Mouse (Mus musculus): Measurements from ENCODE around the gene Gp1bb.

Gene Gp1bb

DNA sequence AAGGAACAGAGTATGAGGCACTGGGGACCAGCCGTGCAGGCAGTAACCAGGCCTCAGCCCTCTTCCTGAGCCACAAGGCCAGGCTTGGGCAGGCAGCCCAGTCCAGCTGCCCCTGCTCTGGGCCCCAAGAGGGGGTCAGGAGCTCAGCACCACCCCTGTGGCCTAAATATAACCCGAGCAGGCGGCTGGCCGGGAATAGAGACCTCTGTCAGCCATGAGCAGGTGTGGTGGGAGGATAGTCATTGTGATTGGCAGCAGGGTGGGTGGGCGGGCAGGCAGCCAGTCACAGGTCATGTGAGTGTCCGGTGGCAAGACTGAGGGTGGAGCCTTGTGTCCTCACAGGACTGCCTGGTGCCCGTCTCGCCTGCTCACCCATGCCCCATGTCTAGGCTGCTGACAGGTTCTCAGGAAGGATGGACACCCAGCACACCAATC lies 17.9 kb downstream of the Gp1bb start:
- no peak for DNase-seq (ENCODE audit: low spot score in 2 of 2)

DNA sequence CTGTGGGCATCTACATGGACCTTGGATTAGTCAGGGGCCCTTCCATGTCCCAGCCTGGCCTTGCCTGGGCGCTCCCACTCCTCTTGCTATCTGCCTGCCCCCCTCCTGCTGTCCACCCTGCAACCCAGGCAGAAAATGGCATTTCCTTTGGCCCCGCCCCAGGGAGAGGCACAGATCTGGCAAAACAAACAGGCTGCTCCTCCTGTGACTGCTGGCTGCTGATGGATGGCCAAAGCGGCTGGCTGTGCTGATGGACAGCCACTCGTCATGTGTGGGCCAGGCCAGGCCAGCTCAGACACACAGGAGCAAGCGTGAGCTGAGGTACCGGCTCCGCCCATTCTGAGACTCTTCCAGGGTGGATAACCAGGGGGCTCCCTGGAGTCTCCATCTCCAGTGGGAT lies 20.8 kb downstream of the Gp1bb start:
- no peak for DNase-seq (ENCODE audit: low spot score in 2 of 2)

DNA sequence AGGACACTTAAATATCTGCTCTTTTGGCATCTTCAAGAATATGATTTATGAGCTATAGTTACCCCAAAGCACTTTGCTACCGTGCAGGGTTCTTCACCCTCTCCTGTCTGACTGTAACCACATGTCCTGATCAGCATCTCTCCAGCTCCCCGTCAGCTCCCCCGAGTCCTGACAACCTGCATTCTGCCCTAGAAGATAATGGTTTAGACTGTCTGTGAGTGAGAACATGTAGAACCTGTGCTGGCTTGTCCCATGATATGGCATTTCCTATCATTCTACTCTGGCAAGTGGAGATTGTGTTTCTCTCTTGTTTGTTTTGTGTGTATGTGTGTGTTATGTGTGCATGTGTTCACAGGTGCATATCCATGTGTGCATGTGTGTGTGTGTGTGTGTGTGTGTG lies 24.2 kb downstream of the Gp1bb start:
- DNase-seq (ENCODE audit: low spot score in 2 of 2): no peak

DNA sequence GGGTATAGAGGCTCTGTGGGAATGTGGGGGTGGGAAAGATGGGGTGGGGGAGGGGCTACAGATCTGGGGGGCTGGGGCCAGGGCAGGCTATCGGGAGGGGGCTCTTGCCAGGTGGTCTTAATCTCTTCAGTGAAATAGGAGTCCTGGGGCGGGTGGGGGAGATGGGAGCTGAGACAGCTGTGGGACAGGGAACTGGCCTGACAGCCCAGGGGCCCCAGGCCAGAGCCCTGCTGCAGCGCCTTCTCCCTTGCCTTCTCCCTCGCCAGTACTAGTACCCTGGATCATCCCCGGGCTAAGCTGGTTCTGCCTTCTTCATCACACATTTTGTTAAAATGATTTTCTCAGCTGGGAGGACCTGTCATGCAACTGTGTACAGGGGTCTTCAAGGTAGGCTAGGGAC lies 25.9 kb downstream of the Gp1bb start:
- DNase-seq (ENCODE audit: low spot score in 2 of 2): no peak

DNA sequence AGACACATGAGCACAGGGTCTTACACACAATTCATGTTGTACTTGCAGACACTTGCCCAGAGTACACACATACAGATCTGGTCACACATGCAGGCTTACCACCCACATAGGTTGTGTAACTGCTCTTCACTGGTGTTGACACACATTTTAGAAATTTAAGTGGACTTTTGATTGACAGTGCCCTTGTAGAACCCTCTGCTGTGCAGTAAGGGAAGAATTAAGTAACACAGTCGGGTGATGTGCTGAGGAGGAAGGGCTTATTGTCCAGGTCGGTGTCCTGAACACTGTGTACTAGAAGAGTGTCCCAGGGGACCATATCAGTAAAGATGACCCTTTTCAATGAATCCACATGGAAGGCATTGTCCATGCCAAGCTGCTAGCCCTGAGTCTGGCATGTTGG lies 28.3 kb downstream of the Gp1bb start:
- DNase-seq (ENCODE audit: low spot score in 2 of 2): no peak

DNA sequence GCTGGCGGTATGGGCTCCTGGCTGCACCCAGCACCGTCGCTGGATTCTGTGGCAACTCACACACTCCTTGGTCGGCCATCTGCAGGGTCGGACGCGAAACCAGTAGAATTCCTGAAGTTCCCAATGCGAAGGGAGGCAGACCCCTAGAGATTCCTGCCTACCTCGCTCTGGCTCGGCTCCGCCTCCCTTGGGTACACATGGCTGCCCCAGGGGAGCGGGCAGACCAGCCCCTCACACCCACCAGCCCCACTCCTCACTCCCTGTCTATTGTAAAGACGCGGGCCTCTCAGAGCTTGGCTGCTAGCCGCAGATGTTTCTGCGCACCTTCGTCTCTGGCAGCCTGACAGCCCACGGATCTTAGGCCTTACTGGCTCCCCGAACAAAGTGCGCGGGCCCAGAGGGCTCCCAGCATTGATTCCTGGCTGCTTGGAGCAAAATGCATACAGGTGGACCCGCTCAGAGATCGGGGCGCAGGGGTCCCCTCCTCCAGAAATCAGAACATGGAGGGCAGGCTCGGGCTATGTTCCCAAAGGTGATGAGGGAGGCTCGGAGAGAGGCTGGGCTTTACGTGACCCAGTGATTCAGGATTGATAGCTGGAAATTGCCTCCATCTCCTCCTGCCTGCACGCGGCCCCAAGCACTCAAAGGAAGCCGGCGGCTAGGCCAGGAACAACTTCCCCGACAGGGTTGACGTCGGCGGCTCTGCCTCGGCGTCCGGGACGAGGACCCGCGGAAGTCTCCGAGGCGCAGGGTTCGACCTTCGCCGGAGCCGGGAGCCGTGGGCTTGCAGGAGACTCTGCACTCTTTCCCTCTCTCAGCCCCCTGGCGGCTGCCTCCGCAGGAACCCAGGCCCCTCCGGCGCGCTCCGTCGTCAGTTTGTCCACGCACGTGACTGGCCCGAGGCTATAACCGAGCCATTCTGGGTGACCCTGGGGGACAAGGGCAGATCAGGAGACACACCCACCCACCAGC lies 30.9 kb downstream of the Gp1bb start:
- no peak for DNase-seq (ENCODE audit: low spot score in 2 of 2)

DNA sequence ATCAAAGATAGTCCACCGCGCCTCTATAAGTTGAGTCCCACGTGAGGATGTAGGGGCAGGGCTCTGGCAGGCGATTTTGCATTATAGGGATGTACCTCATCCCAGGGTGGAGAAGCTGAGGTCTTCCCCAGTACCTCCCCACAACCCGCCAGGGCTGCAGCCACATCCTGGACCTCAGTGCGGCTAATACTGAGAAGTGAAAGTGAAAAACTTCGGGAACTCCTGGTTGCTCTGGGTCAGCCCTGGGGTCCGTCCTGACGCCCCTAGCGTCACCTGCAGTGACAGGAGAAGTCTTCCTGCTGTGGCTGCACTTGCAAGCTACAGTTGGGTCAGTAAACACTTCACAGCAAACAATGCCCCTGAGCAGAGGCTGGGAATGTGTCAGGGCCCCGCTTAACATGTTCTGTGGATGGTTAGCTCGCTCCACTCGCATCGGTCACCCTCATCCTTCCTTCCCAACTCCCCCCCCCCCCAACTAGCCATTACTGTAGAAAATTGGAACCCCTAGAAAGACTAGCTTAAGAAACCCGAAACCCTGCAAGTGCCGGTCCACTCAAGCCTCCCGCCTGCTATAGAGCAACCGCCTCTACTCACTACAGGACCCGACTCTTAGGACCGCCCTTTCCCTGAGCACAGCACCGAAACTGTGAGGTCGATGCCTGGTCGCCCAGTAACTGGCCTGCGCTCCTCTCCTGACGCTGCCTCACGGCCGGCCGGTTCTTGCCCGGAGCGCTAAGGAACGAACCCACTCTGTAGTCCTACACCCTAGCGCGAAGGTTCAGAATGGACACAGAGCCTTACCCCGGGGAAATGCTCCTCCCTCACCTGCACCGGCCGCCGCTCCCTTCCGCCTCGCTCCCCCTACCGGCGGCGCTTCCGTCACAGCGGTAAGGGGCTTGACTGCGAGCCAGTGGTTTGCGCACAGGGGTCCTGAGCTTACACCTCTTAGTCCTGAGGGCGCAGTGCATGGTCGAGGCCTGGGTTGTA lies 32.1 kb downstream of the Gp1bb start, which contains the start of gene Tbx1:
Gene Tbx1, minus strand, starts transcription at position 868 of the 987 bp plus-strand sequence.
- DNase-seq (ENCODE audit: low spot score in 2 of 2): peak in 1 of 2 experiments; percentile 35

DNA sequence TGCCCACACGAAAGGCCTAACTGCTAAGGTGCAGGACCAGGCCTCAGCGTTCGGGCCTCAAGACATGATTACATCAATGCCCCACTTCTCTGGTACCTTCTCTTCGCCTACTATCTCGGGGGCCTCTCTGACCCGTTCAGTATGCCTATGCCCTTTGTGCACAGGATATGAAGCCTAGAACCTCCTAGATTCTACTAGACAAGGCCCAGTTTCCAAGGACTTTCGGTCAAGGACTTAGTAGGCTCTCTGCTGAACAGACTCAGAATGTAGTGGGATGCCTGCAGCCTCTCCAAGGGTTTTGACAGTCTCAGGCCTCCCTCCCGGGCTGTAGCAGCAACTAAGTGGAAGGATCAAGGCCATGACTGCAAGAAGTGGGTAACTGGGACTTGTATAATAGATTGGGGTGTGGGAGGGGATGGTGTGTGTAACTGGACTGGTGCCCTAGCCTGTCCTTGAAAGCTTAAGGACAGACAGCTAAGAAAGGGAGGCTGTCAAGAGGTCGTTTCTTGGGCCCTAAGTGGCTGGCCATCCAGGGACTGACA lies 33.1 kb downstream of the Gp1bb start:
- DNase-seq (ENCODE audit: low spot score in 2 of 2): no peak

DNA sequence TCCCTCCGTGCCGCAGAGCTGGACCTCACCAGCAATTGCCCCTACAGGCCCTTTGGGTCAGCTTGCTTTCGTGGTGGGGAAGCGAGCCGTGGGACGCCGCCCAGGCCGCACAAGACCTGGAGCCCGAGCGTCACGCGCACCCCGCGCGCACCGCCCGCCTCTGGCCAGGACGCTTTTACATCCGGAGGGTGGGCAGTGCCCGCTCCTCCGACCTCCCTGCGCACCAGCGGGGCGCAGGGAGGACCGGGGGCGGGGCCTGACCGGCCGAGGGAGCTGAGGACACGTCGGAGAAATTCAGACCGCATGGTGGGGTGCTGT lies 33.5 kb downstream of the Gp1bb start:
- no peak for DNase-seq (ENCODE audit: low spot score in 2 of 2)

DNA sequence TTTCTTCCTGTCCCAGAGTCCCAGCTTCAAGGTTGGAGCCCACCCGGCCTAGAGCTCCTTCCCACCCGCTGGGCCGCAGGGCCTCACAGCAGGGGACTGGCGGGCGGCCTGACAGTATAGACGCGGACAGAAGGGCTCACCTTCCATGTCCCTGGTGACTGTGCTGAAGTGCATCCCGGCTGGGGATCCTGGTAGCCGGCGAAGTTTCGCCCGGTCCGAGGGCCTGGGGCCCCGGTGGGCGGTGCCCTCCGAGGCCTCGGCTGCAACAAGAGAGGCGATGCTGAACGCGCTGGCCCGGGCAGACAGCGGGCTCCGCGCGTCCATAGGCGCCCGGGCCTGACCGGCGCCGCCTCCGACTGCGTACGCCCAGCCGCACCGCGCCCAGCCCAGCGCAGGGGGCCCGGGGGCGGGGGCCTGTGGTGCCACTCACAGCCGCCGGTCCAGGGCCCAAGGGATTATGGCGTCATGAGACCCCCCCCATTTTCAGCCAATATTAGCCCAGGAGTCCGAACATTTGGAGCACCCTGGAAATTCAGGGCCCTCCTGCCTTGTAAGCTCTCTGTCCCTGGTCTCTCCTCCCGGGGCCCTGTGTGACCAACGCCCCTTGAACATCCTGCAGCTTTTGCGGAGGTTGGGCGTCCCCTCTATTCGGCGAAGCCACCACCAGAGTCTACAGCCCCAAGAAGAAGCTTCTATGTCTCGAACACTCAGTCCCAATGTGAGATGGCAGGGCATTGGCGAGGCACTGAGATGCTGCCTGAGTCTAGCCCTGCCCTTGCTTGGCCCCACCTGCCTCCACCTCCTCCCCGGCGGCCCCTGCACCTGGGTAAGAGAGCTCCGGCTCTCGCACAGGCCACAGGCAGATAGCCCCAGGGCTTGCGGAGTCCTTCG lies 34.1 kb downstream of the Gp1bb start:
- no peak for DNase-seq (ENCODE audit: low spot score in 2 of 2)

DNA sequence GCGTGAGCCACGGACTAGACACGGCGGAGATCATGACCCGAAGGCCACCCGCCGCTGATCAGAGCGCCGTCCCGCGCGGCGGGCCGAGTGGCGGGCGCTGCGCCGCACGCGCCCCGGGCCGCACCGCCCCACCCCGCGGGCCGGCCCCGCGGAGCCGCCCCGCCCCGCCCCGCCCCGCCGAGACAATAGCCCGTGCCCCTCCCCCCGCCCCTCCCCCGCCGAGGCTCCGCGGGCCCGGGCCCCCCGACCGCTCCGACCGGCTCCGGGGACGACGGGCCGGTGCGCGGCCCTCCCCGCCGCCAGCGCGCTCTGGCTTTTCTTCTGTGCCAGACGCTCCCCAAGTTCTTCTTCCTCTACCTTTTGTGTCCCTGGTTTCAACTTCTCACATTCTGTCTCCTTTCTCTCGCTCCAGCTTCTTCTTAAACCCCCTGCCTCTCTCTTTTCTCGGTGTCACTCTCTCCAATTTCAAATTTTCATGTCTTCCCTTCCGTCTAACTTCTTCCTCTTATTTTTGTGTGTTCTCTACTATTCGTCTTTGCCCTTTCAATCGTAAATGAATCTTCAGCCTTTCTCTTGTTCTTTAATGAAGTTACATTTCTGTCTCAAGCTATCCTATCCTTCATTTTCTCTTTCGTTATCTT lies 35.2 kb downstream of the Gp1bb start:
- no peak for DNase-seq (ENCODE audit: low spot score in 2 of 2)

DNA sequence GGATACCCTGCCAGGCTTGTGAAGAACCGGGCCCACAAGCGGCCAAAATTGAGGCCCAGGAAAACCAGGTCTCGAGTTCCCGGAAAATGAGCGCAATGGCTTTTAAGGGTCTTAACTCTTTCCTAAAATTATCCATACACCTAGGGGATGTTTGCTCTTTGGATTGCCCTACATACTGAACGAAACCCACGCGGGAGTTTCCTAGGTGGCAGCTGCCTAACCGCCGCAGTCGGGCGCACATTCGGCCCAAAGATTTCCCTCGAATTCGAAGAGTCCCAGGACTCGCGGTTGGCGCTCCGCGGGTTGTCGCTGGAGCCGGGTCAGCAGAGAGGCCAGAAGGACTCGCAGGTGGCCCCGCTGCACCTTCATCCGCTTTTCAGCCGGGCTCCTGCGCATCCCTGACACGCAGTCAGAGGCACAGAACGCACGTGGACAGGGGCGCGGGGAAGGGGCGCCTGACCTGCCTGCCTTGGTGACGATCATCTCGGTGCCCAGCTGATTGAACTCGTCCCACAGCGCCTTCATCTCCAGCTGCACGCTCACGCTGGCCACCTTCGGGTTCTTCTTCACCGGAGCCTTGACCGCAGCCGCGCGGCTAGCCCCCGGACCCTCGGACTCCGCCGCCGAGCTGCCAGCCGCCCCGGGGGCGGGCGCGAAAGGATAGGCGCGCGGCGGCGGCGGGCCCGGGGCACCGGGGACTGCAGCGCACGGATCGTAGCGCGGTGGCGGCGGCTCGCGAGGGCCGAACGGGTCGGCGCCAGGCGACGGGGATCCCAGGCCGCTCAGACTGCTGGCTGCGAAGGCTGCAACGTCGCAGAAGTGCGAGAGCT lies 35.9 kb downstream of the Gp1bb start:
- no peak for DNase-seq (ENCODE audit: low spot score in 2 of 2)

DNA sequence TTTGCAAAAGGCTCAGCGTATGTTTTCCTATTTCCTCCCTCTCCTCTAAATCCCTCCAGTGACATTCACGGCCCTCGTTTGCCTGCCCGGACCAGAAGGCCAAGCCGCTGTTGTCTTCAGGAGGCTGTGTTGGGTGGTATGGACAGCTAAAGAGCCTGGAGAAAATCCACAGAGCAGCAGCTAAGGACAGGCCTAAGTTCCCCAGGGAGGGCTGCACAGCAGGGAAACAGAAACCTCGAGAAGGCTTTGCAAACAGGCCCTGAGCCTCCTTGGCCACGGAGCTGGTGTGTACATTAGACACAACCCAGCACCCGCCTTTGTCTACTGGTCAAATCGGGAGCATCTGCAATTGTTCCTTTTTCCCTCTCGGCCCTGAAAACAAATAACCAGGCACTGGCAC lies 36.5 kb downstream of the Gp1bb start:
- no peak for DNase-seq (ENCODE audit: low spot score in 2 of 2)

DNA sequence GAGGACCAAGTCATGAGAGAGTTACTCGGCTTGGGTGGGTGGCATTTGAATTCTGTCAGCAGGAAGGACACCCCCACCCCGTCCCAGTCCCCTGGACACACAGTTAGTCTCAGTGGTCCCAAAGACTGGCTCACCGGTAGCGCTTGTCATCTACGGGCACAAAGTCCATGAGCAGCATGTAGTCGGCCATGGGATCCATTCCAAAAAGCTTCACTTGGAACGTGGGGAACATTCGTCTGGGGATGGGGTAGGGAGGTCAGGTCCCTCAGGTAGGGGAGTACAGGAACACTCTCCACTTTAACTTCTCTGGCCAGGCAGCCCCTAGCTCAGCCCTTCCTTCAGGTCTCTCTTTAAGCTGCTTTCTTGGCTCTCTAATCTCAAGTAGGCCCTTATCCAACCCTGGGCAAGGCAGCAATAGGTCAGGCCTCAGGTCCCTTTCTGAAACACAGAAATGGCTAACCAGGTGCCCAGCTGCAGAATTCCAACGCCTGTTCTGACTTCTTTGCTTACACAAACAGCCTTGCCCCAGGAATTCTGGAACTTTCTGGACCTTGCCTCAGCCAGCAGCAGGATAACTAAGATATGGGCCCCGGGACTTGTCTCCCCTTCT lies 37.2 kb downstream of the Gp1bb start:
- DNase-seq (ENCODE audit: low spot score in 2 of 2): no peak

DNA sequence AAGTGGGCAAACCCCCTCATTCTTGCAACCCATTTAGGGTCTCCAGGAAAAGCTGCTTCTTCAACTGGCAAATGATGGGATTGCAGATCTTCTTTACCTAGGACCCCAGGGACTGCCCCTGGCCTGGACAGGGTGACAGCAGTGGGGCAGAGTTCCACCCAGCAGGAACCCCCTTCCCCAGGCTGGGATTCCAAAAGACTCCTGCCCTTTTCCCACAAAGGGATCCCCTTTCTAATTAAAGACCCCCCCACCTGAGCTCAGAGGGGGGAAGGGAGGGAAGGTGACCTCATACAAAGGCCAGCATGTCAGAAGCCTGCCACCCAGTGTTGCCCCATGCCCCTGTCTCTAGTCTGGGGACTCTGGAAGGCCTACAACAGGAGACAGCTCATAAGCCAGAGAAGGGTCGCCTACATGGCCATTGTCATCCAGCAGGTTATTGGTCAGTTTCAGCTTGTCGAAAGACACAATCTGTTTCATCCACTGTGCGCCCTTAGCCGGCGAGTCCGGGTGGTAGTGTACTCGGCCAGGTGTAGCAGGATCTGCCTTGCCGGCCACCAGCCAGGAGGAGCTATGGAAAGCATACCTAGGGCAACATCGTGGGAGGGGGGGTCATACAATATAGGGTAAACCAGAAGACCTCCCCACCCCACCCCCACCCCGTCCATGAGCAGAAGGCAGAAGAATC lies 38.4 kb downstream of the Gp1bb start:
- no peak for DNase-seq (ENCODE audit: low spot score in 2 of 2)

DNA sequence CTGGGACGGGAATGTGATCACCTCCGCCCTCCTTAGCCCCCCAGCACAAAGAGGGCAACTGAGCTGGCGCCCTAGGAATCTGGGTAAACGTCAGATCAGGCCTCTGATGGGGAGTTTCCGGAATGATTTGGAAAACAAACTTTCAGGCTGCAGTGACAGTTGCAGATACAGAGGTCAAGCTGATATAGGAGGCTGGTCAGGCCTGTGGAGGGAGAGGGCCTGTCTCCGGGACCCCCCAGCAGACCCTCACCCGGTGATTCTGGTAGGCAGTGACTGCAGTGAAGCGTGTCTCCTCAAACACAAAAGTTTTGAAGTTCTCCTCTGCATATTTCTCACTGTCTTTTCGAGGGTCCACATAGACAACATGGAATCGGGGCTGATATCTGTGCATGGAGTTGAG lies 39.0 kb downstream of the Gp1bb start:
- no peak for DNase-seq (ENCODE audit: low spot score in 2 of 2)

DNA sequence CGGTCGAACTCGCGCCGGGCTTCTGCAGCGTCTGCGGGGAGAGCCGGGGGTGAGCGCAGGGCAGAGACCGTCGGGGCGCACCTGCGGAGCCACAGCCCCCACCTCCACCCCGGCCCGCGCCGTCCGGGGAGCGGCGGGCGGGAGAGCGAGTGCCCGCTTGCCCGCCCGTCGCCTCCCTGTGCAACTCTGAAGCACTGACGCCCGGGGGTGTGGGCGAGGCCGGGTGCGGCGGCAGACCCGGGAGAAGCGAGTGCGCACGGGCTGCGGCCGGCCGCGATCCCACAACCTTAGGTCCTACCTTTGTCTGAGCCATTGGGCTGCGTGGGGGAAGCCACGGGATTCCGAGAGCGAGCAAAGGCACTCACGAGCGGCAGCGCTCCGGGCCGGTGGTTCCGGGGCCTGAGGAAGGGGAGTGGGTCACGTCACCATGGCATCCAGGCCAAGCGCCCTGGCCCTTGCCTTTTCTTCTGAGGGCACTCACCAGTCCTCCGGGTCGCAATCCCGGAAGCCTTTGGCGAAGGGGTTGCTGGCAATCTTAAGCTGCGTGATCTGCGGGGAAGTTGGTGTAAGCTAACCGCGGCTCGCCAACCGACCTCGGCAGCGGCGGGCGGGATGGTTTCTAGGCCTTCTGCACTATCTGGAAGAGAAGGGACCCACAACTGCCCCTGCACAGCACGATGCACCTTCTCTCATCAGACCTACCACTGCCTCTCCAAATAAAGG lies 39.6 kb downstream of the Gp1bb start:
- no peak for DNase-seq (ENCODE audit: low spot score in 2 of 2)

DNA sequence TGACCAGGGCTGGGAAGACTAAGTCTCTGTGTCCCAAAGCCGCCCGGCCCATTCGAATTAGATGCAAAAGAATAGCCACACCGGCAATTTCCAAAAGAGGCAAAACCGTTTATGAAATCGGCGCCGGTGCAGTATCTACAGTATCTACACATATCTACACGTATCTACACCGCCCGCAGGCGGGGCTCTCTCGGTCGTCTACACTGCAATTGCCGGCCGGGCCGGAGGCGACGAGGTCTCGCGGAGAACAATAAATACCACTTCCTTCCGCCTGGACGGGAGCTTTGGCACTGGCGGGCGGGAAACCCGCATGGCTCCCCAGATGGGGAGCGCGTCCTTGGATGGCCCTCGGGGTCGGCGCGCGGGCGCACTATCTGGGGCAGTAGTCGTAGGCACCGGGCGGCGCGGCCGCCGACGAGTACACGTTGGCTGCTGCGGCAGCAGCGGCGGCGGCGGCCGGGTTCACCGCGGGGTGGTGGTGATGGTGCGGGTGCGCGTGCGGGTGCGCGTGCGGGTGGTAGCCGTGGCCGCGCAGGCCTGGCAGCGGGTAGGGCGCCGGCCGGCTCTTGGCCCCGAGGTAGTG lies 40.5 kb downstream of the Gp1bb start:
- DNase-seq (ENCODE audit: low spot score in 2 of 2): peak in 1 of 2 experiments; percentile 37

Data from urinary bladder, adult 18-20 months (tissue).